Mouse (Mus musculus): Measurements from ENCODE around the gene Clec10a. TPM values are rescaled to one million over a fixed set of nuclear protein-coding genes. Genes with fewer than 3 reads are reported as not detected.

Clec10a gene
- total RNA-seq, 2 experiments from 2014 or later, result 2.7 to 3.3 TPM

- intact Hi-C loops (cut with DNase I), result no loop called here
- DNase-seq, result no peak
These were observed 23.4 kb downstream of the Clec10a start for GRCm38 (mm10) chr11:70179401-70179800.

DNA sequence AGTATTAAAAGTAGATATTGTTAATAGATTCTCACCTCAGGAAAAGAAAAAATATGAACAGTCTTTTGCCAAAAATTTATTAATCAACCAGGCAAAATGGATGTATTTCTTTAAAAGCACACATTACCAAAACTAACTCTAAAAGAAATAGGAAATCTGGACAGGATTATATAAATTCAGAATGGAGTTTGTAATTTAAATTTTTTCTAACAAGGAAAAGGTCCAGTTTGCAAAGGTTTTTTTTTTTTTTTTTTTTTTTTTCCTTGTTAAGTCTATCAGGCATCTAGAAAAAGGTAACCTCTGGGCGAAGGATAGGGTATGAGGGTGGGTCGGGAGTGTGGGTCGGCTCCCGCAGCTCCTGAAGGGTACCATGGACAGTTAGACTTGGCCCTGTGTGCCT, 24.5 kb downstream of the Clec10a start:
- DNase-seq, result no peak
- intact Hi-C loops (cut with DNase I), result no loop called here

DNA sequence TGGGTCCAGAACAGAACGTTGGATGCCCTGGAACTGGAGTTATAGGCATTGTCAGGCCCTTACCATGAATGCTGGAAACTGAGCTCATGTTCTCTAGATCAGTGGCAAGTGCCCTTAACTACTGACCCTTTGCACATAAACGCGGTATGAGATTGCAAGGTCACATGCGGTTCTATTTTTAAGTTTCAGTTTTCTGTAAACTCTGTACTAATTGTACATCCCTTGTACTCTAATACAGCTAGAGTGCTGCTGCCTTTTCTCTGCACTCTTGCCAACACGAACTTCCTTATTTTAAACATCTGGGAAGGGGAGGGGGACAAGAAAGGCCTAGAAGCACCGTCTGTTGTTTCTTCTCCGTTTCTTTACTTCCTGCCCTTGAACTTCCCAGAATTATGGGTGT, 29.1 kb downstream of the Clec10a start:
- no peak for DNase-seq

GRCm38 (mm10) chr11:70189319-70190134, 33.5 kb downstream of the Clec10a start:
- intact Hi-C loops (cut with DNase I), result no loop called here
- no peak for DNase-seq

More for the DNA sequence above, 29.1 kb downstream of the Clec10a start:
- intact Hi-C loops (cut with DNase I), result no loop called here

GRCm38 (mm10) chr11:70191188-70191587, 35.2 kb downstream of the Clec10a start:
- intact Hi-C loops (cut with DNase I), result no loop called here
- DNase-seq, result no peak

DNA sequence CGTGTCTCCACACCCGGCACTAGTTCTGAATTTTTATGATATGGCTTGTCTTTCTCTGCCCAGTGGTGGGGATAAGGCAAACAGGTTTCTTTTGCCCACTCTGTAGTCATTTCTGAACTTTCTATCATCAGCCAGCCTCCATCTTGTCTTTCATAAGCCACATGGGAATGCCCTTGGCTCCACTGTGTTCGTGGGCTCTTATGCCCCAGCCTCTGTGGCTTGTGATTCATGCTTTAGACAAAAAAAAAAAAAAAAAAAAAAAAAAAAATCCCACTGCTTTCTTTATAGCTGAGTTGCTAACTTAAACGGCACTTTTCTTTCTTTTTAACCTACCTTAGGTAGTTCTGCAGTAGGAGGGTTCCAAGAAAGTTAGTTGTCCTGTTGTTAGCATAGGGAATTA, 36.2 kb downstream of the Clec10a start:
- no peak for DNase-seq
- intact Hi-C loops (cut with DNase I), result no loop called here

DNA sequence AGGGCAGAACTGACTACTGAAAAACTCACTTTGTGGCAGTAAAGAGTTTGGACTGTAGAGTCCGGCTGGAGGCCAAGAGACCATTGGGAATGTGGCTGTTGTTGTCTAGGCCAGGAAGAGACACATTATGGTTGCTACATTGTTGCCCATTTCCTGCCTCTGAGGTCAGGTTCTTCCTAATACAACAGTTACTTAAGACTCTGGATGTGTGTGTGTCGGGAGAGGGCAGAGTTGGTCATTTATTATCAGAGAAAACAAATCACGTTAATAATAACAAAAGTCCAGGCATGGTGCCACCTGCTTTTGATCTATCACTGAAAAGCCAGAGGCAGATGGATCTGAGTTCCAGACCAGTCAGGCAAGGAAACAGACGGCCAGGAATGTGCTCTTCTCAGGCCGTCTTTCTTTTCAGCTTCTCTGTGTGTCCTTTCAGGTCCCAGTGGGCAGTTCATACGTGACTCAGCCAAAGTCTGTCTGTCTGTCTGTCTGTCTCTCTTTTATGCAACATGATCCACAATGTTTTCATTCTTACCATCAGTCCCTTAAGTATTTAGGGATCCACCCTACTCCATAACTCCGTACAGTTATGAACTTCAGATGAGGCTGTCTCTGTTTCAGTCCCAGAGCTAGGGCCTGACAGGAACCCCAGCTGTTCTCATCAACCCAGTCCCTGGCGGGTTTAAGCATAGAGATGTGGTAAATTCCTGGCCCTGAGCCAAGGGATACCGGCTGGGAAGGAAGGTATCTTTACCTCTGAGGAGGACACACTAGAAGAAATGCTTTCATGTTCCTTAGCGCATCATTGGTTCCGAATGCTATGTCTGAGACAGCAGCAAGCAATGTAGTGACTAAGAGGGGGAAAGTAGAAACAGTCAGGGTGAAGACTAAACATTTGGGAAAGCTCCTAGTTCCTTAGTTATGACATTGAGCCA, 37.6 kb downstream of the Clec10a start:
- no peak for DNase-seq
- intact Hi-C loops (cut with DNase I), result no loop called here

GRCm38 (mm10) chr11:70198332-70198731, 42.3 kb downstream of the Clec10a start:
- no peak for DNase-seq
- intact Hi-C loops (cut with DNase I), result no loop called here

DNA sequence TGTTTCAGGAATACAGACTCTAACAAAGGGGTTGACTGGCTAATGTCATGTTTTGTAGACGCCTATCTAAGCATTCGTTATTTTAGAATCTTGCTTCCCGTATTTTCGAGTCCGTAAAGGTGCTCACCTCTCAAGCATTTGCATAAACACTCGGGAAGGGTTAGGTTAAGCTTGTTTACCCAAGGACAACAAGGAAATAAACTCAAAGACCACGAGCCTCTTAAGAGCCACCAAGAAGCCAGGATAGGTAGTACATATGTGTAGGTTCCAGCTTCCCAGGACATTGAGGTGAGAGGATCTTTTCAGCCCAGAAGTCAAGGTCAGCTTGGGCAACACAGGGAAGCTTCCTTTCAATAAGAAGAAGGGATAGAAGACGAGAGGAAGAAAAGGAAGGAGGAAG, 43.1 kb downstream of the Clec10a start:
- intact Hi-C loops (cut with DNase I), result no loop called here

GRCm38 (mm10) chr11:70200036-70200608, 44.1 kb downstream of the Clec10a start:
- intact Hi-C loops (cut with DNase I), result no loop called here
- DNase-seq, result no peak

More for the DNA sequence above, 43.1 kb downstream of the Clec10a start:
- DNase-seq, result no peak

DNA sequence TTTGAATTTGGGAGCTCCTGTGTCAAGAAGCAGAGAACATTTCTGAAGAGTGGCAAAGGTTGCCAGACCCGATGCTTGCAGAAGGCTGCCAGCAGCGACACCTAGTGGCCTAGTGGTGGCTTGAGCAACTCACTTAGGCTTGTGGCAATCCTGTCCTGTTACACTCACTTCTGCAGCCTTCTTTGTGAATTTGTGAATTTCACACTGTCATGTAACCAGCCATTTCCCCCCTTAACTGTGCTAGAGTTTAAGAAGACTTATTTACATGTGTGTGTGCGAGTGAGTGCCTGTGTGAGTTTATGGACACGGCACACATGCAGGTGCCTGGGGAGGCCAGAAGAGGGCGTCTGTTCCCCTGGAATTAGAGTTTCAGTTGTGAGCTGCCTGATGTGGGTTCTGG, 45.7 kb downstream of the Clec10a start:
- DNase-seq, result peak; percentile 78 to 88
- intact Hi-C loops (cut with DNase I), result loop anchor here (1.0 kb wide), 2 partner anchors 126 to 146 kb away; no protein-coding TSS in a partner anchor

DNA sequence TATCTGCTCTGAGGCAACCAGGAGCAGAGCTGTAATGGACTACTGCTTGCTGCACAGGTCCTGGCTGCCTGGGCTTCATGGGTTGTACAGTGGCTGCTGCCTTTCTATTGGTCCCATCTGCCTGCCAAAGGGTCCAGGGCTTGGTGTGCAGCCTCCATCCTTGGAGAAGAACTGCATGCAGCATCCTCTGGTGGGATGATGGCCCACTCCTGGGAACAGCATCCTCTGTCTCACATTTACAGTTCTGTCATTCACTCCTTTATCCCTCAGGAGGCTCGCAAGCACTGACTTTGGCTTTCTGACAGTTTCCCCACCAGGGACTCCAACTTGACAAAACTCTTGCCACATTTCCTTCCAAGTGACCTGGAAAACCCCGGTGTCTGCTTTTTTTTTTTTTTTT, 50.8 kb downstream of the Clec10a start:
- no peak for DNase-seq
- intact Hi-C loops (cut with DNase I), result no loop called here

DNA sequence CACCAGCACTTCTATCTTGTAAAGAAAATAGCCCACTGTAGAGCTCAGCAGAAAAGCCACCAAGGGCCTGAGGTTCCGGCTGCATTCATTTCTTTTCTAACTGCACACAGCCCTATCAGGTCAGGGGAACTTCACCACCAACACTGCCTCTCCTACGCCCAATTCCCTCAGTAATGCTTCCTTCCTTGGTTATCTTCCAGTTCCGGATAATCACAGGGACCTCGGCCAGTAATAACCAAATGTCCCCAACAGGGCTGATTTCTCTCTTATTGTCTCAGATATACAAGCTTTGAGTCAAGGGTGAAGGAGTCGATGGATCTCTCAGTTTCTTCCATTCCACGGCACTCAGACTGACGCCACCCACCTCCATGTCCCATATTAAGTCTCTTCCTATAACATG, 51.3 kb downstream of the Clec10a start:
- no peak for DNase-seq
- intact Hi-C loops (cut with DNase I), result no loop called here

DNA sequence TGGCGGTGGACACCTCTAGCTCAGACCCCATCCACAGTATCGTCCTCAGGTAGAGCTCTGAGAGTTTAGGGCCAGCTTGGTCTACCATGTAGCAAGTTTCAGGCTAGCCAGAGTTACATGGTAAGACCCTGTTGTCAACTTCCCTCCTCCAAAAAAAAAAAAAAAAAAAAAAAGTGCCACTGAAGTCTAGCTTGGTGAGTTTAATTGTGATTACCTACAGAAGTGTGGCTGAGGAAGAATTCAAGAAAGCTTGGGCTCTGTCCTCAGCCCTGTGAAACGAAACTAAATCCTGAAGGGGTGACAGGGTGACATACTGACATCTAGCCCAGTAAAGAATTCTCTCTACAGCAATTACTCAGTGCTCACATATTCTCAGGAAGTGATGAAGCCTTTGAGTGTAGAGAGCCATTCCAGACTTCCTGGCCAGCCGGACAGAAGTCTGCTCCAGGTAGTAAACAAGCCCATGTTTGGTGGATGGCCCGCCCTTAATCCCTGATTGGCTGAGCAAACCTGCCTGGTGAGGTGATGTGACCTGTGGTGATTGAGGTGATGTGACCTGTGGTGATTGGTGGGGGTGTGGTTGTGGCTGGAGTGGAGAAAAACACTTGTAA, 52.9 kb downstream of the Clec10a start:
- intact Hi-C loops (cut with DNase I), result no loop called here
- DNase-seq, result no peak

GRCm38 (mm10) chr11:70210681-70211080, 54.7 kb downstream of the Clec10a start:
- intact Hi-C loops (cut with DNase I), result loop anchor here (10.0 kb wide), 1 partner anchor 276 kb away; the partner anchor contains the start of gene Ybx2
- no peak for DNase-seq

DNA sequence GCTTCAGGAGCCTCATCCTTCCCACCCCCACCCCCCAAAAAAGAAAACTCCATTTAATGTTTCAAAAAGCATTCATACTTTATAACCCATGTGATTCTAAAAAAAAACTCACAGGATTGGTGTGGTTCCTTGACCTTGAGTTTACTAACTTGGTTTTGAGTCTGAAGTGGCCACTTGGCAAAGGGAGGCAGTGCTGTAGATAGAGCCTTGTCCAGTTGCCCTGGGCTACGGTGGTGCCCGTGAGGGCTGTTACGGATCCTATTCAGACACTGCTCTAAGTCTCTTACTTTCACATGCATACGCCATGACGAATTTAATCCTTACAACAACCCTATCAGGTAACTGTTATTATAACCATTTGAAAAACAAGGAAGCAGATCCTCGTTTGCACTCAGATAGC, 56.0 kb downstream of the Clec10a start:
- DNase-seq, result no peak
- intact Hi-C loops (cut with DNase I), result loop anchor here (10.0 kb wide), 1 partner anchor 277 kb away; the partner anchor contains the start of gene Ybx2

DNA sequence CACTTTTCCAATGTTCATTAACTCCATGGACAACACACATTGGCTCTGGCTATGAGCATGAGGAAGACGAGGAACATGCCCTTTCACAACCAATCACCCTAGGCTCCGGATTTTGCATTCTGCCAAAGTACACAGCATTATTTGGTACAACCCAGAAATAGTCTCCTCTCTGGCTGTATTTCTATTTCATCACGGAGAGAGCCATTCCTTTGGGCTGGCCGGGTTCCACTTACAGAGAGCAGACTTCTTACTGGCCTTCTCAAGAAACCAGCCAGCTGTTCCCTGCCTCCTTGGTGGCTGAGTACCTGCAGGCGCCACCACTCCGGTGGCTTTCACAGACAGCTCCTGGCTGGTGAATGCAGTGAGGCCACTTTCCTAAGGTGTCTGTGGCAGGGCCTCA, 56.4 kb downstream of the Clec10a start, which contains the start of gene Slc16a11:
Slc16a11 (plus strand) TSS at position 330 of the 400 bp plus-strand sequence.
- intact Hi-C loops (cut with DNase I), result loop anchor here (10.0 kb wide), 1 partner anchor 278 kb away; the partner anchor contains the start of gene Ybx2
- DNase-seq, result no peak

DNA sequence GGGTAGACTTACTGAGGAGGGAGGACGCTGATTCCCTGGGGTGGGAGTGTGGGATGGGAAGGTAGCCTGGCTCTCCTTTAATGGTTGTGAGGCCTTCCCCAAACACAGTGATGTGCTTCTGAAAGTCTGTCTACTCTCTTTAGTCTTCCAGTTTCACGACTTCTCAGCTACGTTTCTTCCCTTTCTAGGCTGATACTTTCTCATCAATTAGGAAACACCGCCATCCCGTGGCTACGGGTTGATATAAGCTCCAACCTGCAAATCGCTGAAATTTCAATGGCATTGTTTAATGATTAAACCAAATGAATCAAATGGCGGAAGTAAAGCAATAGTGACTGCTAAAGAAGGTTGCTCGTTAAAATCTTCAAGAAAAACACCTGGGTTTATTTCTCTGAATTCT, 56.9 kb downstream of the Clec10a start:
- peak; percentile 69 to 70 for DNase-seq

DNA sequence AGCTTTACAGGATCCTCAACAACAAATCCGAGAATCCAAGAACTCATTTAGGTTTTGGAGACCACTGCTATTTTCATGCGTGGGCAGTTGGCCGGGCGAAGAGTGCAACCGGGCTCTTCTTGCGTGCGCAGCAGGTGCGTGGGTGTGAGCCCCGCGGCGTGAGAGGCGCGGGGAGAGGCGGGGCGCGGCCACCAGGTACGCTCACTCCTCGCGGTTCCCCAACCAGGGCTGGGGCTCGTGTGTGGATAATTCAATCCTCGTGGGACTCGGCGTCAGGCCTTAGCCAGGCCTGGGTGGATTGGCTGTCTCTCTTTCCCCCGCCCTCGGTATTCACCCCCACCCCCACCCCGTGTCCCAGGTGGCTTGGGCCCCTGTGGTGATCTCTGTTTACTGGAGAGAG, 57.7 kb downstream of the Clec10a start:
- intact Hi-C loops (cut with DNase I), result loop anchor here (1.0 to 10.0 kb wide), 2 partner anchors 138 to 279 kb away; partner anchors contain the start of gene Ybx2
- no peak for DNase-seq

More for the DNA sequence above, 56.9 kb downstream of the Clec10a start:
- intact Hi-C loops (cut with DNase I), result loop anchor here (1.0 to 10.0 kb wide), 2 partner anchors 138 to 278 kb away; partner anchors contain the start of gene Ybx2

Data from heart, postnatal 36 days (tissue).